Mouse (Mus musculus) kidney, adult 9 months (tissue): Measurements from ENCODE around the gene Gpx4.

ENCODE experiments used
- DNase-seq: peaks from one replicate; pipeline ENCODE4 v3.0.0; 2022

The Gpx4 gene

DNA sequence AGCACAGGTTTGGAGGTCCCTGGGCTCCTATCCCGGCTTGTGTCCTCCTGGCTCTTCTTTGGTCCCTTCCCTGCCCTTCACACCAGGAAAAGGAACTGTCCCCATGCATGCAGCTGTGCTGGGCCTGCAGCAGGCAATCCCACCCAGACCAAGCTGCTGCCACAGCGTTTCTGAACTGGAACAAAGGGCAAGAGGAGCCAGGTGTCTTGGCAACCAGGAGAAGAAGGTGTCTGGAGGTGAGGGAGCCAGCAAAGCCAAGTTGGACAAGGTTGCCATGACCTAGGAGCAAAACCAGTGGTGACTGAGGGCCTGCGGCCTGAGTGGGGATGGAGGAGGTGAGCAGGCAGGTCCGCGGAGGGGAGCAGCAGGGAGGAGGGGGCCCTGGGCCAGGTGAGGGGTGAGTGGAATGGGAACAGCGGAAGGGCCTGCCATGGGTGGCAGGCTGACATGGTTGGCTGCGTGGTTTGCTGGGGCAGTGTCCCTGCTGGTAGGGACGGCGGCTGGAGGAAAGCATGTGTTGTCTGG is at the start of gene Gpx4:
Gpx4 (plus strand) TSS at position 126 of the 525 bp plus-strand sequence.
- no peak for DNase-seq

- no peak for DNase-seq
Measured at GRCm38 (mm10) chr10:79997819-79998218, 49.1 kb upstream of the Gpx4 start.

DNA sequence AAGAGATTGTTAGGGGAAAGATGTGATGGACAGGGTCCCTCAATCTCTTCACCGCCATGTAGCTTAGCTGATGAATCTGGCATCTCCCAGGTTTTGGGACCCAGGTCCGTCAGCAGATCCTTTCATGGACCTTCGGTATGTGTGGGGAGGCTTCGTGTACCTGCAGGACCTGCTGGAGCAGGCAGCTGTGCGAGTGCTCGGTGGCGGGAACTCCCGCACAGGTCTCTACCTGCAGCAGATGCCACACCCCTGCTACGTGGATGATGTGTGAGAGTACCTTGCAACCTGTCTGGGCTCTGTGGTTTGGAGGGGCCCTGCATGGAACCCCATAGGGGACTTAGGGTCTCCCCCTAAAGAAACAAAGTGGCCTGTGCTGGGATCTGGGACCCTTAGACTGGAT is 45.0 kb upstream of the Gpx4 start:
- no peak for DNase-seq

DNA sequence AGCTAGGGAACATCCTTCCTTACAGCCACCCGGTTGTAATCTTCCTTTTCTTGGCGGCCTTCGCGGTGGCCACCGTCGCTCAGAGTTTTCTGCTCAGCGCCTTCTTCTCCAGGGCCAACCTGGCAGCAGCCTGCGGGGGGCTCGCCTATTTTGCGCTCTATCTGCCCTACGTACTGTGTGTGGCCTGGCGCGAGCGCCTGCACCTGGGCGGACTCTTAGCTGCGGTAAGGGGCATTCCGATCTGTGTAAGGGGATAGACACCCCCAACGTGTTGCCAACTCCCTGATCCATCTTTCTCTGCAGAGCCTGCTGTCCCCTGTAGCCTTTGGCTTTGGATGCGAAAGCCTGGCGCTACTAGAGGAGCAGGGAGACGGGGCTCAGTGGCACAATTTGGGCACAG is 44.1 kb upstream of the Gpx4 start:
- DNase-seq: no peak

DNA sequence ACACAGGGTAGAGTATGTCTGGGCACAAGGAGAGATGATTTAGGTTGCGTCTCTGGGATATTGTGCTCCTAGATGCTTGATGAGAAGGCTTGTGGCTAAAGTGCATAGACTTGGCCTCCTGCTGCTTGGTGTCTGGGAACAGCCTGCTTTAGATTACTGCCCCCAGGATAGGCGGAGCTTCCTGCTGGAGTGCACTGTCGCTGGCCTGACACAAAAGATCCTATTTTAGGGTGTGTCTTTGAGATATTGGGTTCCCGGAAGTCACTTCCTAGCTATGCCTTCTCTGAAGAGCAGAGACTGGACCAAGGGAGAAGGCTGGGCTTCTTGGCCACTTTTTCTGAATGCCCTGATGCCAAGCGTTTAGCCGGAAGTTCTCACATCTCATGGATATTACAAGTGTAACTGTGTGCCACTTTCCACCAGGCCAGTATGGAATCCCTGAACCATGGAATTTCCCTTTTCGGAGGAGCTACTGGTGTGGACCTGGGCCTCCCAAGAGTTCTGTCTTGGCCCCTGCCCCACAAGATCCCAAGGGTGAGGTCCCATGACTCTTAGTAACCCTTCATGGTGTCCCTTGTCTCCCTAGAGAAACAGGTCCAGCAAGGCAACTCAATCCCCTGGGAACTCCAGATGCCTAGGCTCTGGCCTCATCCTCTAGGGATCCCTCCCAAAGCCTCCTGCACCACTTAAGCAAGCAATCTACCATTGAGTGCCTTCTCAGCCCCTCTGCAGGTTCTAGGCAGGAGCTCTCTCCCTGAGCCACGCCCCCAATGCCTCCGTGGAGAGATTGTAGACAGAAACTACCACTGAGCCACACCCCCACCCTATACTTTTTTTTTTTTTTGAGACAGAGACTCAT is 43.4 kb upstream of the Gpx4 start:
- no peak for DNase-seq

DNA sequence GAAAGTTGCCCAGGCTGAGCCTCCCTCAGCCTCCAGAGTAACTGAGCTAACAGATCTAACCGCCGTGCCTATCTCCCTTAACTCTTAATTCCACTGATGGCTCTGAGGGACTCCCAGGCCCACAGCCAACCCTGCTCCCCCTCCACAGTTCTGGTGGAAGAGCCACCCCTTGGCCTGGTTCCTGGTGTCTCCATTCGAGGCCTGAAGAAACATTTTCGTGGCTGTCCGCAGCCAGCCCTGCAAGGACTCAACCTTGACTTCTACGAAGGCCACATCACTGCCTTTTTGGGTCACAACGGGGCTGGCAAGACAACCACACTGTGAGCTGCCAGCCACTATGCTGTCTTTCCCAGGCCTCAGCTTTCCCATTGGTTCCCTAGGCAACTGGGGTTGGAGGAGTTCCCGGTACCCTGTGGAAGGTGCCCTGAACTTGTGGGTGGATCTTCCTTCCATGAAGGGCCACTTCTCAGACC is 42.7 kb upstream of the Gpx4 start:
- no peak for DNase-seq

- DNase-seq: no peak
Measured at GRCm38 (mm10) chr10:80011740-80012139, 35.2 kb upstream of the Gpx4 start.

- no peak for DNase-seq
Measured at GRCm38 (mm10) chr10:80013609-80014008, 33.4 kb upstream of the Gpx4 start.

GRCm38 (mm10) chr10:80014484-80015290 is 32.3 kb upstream of the Gpx4 start:
- no peak for DNase-seq

DNA sequence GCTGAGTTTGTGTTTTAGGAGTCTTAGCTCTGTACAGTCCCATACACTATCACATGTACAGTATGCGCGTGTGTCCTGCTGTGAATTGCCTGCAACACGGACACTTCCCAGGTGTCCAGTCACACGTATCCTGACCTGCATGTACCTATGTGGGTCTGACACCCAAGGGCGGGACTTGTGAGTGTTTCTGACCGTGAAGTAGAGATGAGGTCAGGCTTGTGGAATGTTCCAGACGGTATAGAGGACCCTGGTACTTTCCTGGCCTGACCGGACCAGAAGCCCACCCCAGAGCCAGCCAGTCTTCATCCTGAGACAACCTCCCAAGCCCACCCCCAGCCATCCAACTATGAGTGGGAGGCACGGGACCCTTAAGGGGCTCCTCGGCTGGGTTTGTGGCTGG is 31.4 kb upstream of the Gpx4 start:
- DNase-seq: no peak

DNA sequence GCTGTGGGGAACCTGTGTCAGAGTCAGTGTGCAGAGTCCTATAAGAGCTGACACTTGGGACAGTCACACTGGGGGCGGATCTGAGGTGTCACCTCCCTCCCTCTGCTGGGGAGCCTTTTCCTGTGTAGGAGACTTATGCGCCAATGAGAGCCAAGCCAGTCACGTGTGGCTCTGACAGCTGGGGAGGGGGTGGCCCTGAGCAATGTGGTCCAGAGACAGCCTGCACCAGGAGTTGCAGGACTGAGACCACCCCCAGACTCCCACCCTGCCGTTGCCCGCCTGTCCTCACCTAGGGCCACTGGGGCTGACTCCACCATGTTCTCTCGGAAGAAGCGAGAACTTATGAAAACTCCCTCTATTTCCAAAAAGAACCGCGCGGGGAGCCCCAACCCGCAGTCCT is 30.5 kb upstream of the Gpx4 start, which contains the start of gene Arhgap45:
Arhgap45 (plus strand) TSS at position 143 of the 400 bp plus-strand sequence.
- no peak for DNase-seq

DNA sequence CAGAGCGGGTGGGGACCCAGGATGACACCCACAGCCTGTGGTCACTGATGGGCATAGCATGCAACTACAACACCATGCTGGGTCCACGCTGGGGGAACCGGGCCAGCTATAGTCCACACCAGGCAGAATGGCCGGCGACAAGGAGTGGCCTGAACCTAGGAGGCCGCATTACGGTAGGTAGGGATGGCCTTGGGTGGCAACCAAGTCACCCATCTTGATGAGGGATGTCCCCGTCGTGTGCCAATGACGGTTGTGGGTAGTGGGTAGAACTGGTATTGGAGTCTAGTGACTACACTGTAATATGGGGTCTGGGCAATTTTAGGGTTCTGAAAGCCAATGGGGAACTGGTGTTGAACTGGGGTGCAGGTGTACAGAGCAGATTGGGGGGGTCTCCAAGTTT is 30.0 kb upstream of the Gpx4 start:
- DNase-seq: no peak

GRCm38 (mm10) chr10:80017361-80017760 is 29.6 kb upstream of the Gpx4 start:
- no peak for DNase-seq

DNA sequence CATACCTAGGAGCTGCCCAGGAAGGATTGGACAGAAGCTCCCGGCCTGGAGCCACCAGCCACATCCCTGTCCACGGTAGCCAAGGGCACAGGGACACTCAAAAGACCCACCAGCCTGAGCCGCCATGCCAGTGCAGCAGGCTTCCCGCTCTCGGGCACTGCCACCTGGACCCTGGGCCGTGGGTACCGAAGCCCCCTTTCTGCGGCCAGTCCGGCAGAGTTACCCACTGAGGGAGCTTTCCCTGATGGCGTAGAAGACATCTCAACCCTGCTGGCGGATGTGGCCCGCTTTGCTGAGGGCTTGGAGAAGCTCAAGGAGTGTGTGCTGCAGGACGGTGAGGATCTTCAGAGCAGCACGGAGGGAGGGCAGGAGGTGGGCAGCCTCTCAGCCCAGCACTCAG is 29.2 kb upstream of the Gpx4 start:
- DNase-seq: no peak

DNA sequence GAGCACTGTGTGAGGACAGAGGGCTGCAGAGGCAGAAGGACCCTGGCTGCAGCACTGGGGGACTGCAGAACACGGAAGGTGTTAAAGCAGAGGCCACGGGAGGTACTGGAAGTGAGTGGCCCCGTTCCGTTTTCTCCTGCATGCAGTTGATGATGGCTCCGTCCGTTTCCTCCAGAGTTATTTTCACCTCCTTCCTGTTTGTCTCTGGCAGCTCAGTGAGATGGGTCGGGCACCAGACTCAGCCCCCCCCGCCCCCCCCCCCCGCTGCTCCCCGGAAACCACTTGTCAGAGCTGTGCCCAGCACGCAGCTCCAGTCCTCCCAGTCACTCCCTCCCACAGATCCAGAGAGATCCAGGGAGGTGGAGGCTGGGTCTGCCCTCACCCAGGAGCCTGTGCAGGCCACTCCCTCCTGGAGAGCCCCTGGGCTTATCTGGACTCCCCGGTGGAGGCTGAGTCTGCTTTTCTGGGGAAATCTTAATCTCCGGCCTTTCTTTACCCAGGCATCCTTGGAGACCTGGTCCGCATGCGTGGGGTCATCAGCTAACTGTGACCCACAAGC is 28.1 kb upstream of the Gpx4 start:
- DNase-seq: no peak

DNA sequence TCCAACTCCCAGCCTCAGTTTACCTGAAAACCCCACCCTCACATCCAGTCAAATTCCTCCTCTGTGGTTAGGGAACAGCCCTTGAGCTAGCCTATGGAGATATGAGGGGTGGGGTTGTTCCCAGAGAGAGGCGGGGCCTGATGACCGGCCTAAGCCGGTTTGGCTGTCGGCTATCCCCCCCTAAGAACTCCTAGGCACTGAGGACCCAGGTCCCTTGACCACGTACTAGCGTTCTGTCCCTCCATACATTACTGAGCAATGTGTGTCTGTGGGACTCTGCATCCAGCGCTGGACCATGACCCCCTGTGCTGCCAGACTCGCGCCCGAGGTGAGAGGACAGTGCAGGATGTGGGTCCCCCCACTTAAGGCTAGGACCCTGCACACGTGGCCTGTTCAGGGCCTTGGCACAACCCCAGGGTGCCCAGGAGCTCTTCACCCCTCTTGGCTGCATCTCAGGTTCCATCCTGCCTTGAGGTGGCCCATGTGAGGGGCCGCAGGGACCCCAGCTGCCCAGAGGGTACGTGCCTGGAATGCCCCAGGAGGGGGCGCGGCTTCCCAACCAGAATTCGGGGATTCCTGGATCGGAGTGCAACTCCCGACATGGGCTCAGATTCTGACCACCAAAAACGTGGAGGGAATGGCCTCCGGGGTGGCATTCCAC is 27.4 kb upstream of the Gpx4 start:
- no peak for DNase-seq

GRCm38 (mm10) chr10:80020191-80020590 is 26.8 kb upstream of the Gpx4 start:
- no peak for DNase-seq

DNA sequence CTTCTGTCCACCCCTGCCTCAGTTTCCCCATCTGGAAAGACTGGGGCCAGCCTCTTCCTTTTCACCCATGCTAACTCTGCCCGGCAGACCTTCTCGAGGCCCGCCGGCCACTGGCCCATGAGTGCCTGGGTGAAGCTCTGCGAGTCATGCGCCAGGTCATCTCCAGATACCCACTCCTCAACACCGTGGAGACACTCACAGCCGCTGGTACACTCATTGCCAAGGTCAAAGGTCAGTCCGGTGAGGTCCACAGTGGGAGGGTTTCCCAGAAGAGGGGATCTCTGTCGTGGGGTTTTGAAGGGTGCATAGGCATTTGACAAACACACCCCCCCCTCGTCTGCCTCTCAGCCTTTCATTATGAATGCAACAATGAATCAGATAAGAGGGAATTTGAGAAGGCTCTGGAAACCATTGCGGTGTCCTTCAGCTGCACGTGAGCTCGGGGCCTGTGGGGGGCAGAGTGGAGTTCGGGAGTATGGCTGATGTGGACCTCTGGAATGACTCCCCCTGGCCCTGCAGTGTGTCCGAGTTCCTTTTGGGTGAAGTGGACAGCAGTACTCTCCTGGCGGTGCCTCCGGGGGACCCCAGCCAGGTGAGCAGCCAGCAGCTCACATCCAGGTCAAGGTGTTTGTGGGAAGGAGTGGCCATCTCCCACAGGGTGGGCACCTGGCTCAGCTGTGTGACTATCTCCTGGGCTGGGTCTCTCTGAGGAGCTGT is 26.2 kb upstream of the Gpx4 start:
- no peak for DNase-seq

- DNase-seq: no peak
Measured at GRCm38 (mm10) chr10:80021320-80021641, 25.7 kb upstream of the Gpx4 start.

GRCm38 (mm10) chr10:80022164-80022563 is 24.8 kb upstream of the Gpx4 start:
- no peak for DNase-seq

GRCm38 (mm10) chr10:80022806-80023205 is 24.2 kb upstream of the Gpx4 start:
- DNase-seq: no peak

DNA sequence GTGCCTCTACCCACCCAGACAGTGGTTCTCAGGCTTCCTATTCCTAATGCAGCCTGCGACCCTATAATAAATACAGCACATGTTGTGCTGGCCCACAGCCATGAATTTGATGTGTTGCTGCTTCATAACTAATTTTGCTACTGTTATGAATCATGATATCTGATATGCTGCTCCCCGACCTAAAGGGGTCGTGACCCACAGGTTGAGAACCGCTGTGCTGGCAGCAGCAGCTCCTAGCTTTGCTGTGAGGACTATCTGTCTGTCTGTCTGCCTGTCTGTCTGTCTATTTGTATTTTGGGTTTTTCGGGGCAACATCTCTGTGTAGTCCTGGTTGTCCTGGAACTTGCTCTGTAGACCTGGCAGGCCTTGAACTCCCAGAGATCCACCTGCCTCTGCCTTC is 23.2 kb upstream of the Gpx4 start:
- no peak for DNase-seq
